8 mouse cellular contexts compared by ENCODE assay signal in the genomic region with DNA sequence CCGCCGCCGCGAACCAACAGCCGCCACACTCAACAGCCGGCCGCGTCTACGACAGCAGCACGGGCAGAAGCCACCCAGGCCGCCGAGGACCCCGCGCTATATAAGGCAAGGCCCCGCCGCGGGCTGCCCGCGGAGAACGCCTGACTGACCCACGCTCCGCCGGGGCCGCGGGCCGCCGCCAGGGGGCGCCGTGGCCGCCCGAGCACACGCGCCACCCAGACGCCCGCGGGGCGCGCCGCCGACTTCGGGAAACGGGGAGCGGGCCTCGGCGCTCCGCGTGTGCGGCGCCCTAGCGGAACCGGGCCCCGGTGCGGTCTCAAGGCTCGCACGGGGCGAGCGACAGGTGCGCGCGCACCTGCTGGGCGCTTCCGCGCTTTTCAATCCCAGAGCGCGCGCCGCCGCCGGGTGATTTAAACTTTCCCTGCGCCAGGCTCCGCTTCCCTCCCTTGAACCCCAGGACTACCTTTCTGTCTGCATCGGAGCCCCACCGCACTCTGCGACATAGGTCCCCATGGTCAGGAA. TPM values are rescaled to one million over a fixed set of nuclear protein-coding genes. Genes with fewer than 3 reads are reported as not detected.
DNase-seq lines count a peak whose midpoint lies in the region; ATAC-seq and TF ChIP-seq lines count a peak whose summit lies in the region.

Cdc73 (minus strand) TSS at position 153 of the 522 bp plus-strand sequence.

- peak; percentile 57 for TF ChIP-seq CTCF in stomach, postnatal 0 days (IDR thresholded peaks at IDR 0.05; ENCODE audit: low read depth)

- H3K27ac ChIP-seq in forebrain, embryonic 13.5 days, result peak within 1 kb of the TSS; percentile 91
- peak within 1 kb of the TSS; percentile 94 for H3K27ac ChIP-seq in liver, embryonic 16.5 days (ENCODE audit: low read length)
- H3K27ac ChIP-seq in neural tube, embryonic 12.5 days, result peak within 1 kb of the TSS; percentile 86
- H3K27ac ChIP-seq in stomach, postnatal 0 days (replicated peaks), result peak within 1 kb of the TSS; percentile 97

- intact Hi-C loops in heart, postnatal 10 days (cut with DNase I), result loop anchor here (1.0 to 2.0 kb wide), 2 partner anchors 36 to 74 kb away; partner anchors contain the start of genes Trove2 and Uchl5

- peak within 1 kb of the TSS; percentile 76 for H3K4me2 ChIP-seq in forebrain, embryonic 13.5 days
- peak within 1 kb of the TSS; percentile 97 for H3K4me2 ChIP-seq in liver, embryonic 16.5 days (ENCODE audit: low read depth, low read length)
- H3K4me2 ChIP-seq in neural tube, embryonic 12.5 days (replicated peaks), result peak within 1 kb of the TSS; percentile 71
- H3K4me2 ChIP-seq in stomach, postnatal 0 days (replicated peaks; ENCODE audit: low read depth), result peak within 1 kb of the TSS; percentile 86

- no peaks in the 10 kb centered on the region for H3K27me3 ChIP-seq in forebrain, embryonic 13.5 days
- H3K27me3 ChIP-seq in liver, embryonic 16.5 days (ENCODE audit: control insufficient read depth, insufficient read depth, low read depth, low read length), result no peaks in the 10 kb centered on the region
- H3K27me3 ChIP-seq in neural tube, embryonic 12.5 days (replicated peaks), result no peaks in the 10 kb centered on the region
- no peaks in the 10 kb centered on the region for H3K27me3 ChIP-seq in stomach, postnatal 0 days (ENCODE audit: control insufficient read depth, insufficient read depth, low read length)

- H3K9ac ChIP-seq in forebrain, embryonic 13.5 days, result peak within 1 kb of the TSS; percentile 87
- peak within 1 kb of the TSS; percentile 94 for H3K9ac ChIP-seq in liver, embryonic 16.5 days (ENCODE audit: low read depth, low read length)
- peak within 1 kb of the TSS; percentile 80 for H3K9ac ChIP-seq in neural tube, embryonic 12.5 days
- peak within 1 kb of the TSS; percentile 93 for H3K9ac ChIP-seq in stomach, postnatal 0 days (ENCODE audit: low read length)

- peak; percentile 98 for ATAC-seq in cerebellum, adult (ENCODE audit: insufficient number of reproducible peaks, low FRiP score, low TSS enrichment)
- ATAC-seq in forebrain, embryonic 13.5 days, result peak; percentile 99
- ATAC-seq in liver, embryonic 16.5 days (ENCODE audit: low read depth), result peak; percentile 99
- ATAC-seq in neural tube, embryonic 12.5 days (ENCODE audit: low FRiP score, low read depth), result peak; percentile 100
- peak; percentile 99 for ATAC-seq in stomach, postnatal 0 days (ENCODE audit: low FRiP score, low TSS enrichment)

- peaks cover 26% of the 10 kb centered on the region for H3K4me1 ChIP-seq in forebrain, embryonic 13.5 days
- H3K4me1 ChIP-seq in liver, embryonic 16.5 days (ENCODE audit: control insufficient read depth, low read depth, low read length), result peaks cover 9% of the 10 kb centered on the region
- H3K4me1 ChIP-seq in neural tube, embryonic 12.5 days, result peaks cover 3% of the 10 kb centered on the region; the same call in 1 of the 2 replicates
- no peaks in the 10 kb centered on the region for H3K4me1 ChIP-seq in stomach, postnatal 0 days (replicated peaks; ENCODE audit: control insufficient read depth, insufficient read depth)

- peaks cover 7% of the 10 kb centered on the region for H3K36me3 ChIP-seq in forebrain, embryonic 13.5 days (ENCODE audit: poor library complexity, severe bottlenecking)
- 0 out of 2 replicates have a peak, but pooled peaks cover 2% of the 10 kb centered on the region for H3K36me3 ChIP-seq in liver, embryonic 16.5 days (ENCODE audit: control insufficient read depth, insufficient read depth)
- H3K36me3 ChIP-seq in neural tube, embryonic 12.5 days, result peaks cover 4% of the 10 kb centered on the region
- H3K36me3 ChIP-seq in stomach, postnatal 0 days (ENCODE audit: control insufficient read depth, insufficient read depth, low read length), result 0 out of 2 replicates have a peak, but pooled peaks cover 4% of the 10 kb centered on the region

- DNase-seq in ES-CJ7 (ENCODE audit: low read depth, low spot score), result peak; percentile 84
- DNase-seq in heart, postnatal 10 days, result peak; percentile 93
- DNase-seq in large intestine, adult 2 months (ENCODE audit: low read depth, low spot score), result peak; percentile 60
- peak; percentile 93 for DNase-seq in stomach, postnatal 0 days (ENCODE audit: low spot score)

- under 1% methylated on average over 51 of the region's 74 CpGs for WGBS in forebrain, embryonic 13.5 days
- WGBS in large intestine, adult 2 months, result 1% methylated on average over 69 of the region's 74 CpGs
- WGBS in liver, embryonic 16.5 days (ENCODE audit: insufficient replicate concordance), result under 1% methylated on average over 51 of the region's 74 CpGs
- WGBS in neural tube, embryonic 12.5 days, result under 1% methylated on average over 55 of the region's 74 CpGs
- under 1% methylated on average over 67 of the region's 74 CpGs for WGBS in stomach, postnatal 0 days

- TF ChIP-seq EP300 in stomach, postnatal 0 days (optimal IDR thresholded peaks at IDR 0.05), result no peak

- peak within 1 kb of the TSS; percentile 88 for H3K4me3 ChIP-seq in forebrain, embryonic 13.5 days
- peak within 1 kb of the TSS; percentile 91 for H3K4me3 ChIP-seq in liver, embryonic 16.5 days (ENCODE audit: low read depth, low read length)
- peak within 1 kb of the TSS; percentile 81 for H3K4me3 ChIP-seq in neural tube, embryonic 12.5 days
- peak within 1 kb of the TSS; percentile 82 for H3K4me3 ChIP-seq in stomach, postnatal 0 days (ENCODE audit: low read depth, low read length)

- H3K9me3 ChIP-seq in forebrain, embryonic 13.5 days (replicated peaks), result no peaks in the 10 kb centered on the region
- no peaks in the 10 kb centered on the region for H3K9me3 ChIP-seq in liver, embryonic 16.5 days (replicated peaks; ENCODE audit: control insufficient read depth, low read length)
- no peaks in the 10 kb centered on the region for H3K9me3 ChIP-seq in neural tube, embryonic 12.5 days
- no peaks in the 10 kb centered on the region for H3K9me3 ChIP-seq in stomach, postnatal 0 days (ENCODE audit: control insufficient read depth, low read length)

RNA-seq across cellular contexts. Expression of gene Cdc73, which starts in this region (rescaled TPM):
- 24.0 and 30.6 TPM in 2 replicates for polyA plus RNA-seq in forebrain, embryonic 13.5 days (2015; fragmentation: Nextera tagmentation; extraction: Ambion mirVana)
- 10 to 100 TPM; 51.0 to 52.8 TPM for total RNA-seq in heart, postnatal 10 days (2021)
- 2.9 and 3.8 TPM in 2 replicates for polyA plus RNA-seq in large intestine, adult 2 months (2012; rRNA removed)
- 3.9 and 4.7 TPM in 2 replicates for polyA plus RNA-seq in liver, embryonic 16.5 days (2015; fragmentation: Nextera tagmentation; extraction: Ambion mirVana)
- polyA plus RNA-seq in neural tube, embryonic 12.5 days (2016; fragmentation: Nextera tagmentation; extraction: Ambion mirVana), result 33.3 and 35.5 TPM in 2 replicates
- polyA plus RNA-seq in stomach, postnatal 0 days (2015; fragmentation: Nextera tagmentation; extraction: Ambion mirVana), result 11.4 and 11.8 TPM in 2 replicates

Comparison
In these comparisons a context has a peak if more than half of its experiments do, and no peak if none do; other contexts are left out.
1. Peak in every context shown above with its lines: DNase-seq, ATAC-seq, H3K4me3 ChIP-seq and H3K27ac ChIP-seq.